Mouse (Mus musculus) ES-E14 (cell line): ENCODE results near the gene Vmn1r58. TPM values are rescaled to one million over a fixed set of nuclear protein-coding genes. Genes with fewer than 3 reads are reported as not detected.
"Not testable (repeated sequence)": the region's sequence is repeated elsewhere in the genome, so short reads cannot be mapped to it uniquely, and the experiment has no call there.

Experiments
- DNase-seq: peaks from one replicate; pipeline ENCODE4 v3.0.0-alpha.2; 2013; ENCODE audit warnings: low read depth, low spot score
- H3K27ac ChIP-seq: 2 replicates; pipeline ENCODE4 v1.5.1; 2012; ENCODE audit warnings: low read depth, mild to moderate bottlenecking, low read length, moderate library complexity, mixed read lengths; ENCODE audit not compliant: poor library complexity, insufficient read depth, severe bottlenecking
- H3K36me3 ChIP-seq: 2 replicates; pipeline ENCODE4 v1.6.1; 2012; ENCODE audit warnings: mild to moderate bottlenecking, low read length, moderate library complexity, mixed read lengths; ENCODE audit not compliant: control insufficient read depth, poor library complexity, insufficient read depth, severe bottlenecking
- H3K4me1 ChIP-seq, 2 experiments: fragments of 150-350 bp in 1 of 2; sonication (generic) in 1 of 2; 2 replicates each; pipeline ENCODE4 v1.6.1; 2012; ENCODE audit warnings: low read length in 2 of 2, mild to moderate bottlenecking in 1 of 2, mixed read lengths in 1 of 2; ENCODE audit not compliant: control insufficient read depth in 2 of 2, insufficient read depth in 2 of 2, poor library complexity in 1 of 2
- H3K4me3 ChIP-seq, 2 experiments: fragments of 150-350 bp in 1 of 2; sonication (generic) in 1 of 2; 2 replicates each; pipeline ENCODE4 v1.5.1; 2012; ENCODE audit warnings: low read length in 2 of 2, low read depth in 1 of 2, mild to moderate bottlenecking in 1 of 2, mixed read lengths in 1 of 2; ENCODE audit not compliant: insufficient read depth in 1 of 2, poor library complexity in 1 of 2, severe bottlenecking in 1 of 2
- H3K9ac ChIP-seq: 2 replicates; pipeline ENCODE4 v1.6.1; 2012; ENCODE audit warnings: low read depth, mild to moderate bottlenecking, low read length, mixed read lengths; ENCODE audit not compliant: poor library complexity, insufficient read depth, severe bottlenecking
- H3K9me3 ChIP-seq: fragments of 150-350 bp; sonication (generic); 2 replicates; pipeline ENCODE4 v1.6.1; 2012; ENCODE audit warnings: low read depth, mild to moderate bottlenecking, low read length; ENCODE audit not compliant: control insufficient read depth, insufficient read depth
- CHD2 ChIP-seq: IDR thresholded peaks from 2 replicates; pipeline ENCODE4 v1.6.1; 2014; ENCODE audit warnings: mild to moderate bottlenecking, low read depth, low read length, inconsistent platforms
- HCFC1 ChIP-seq: IDR thresholded peaks from 2 replicates; pipeline ENCODE4 v1.6.1; 2012; ENCODE audit warnings: low read length, inconsistent platforms, borderline replicate concordance; ENCODE audit not compliant: insufficient read depth
- MAFK ChIP-seq: IDR thresholded peaks from 2 replicates; pipeline ENCODE4 v1.6.1; 2014; ENCODE audit warnings: mild to moderate bottlenecking, low read depth, low read length, inconsistent platforms; ENCODE audit not compliant: insufficient read depth
- ZC3H11A ChIP-seq: IDR thresholded peaks from 2 replicates; pipeline ENCODE4 v1.6.1; 2012; ENCODE audit warnings: low read depth, mild to moderate bottlenecking, inconsistent platforms, low read length, borderline replicate concordance
- ZNF384 ChIP-seq: IDR thresholded peaks from 2 replicates; pipeline ENCODE4 v1.6.1; 2012; ENCODE audit warnings: low read depth, low read length, inconsistent platforms
- in situ Hi-C, 2 experiments: fragments of 600-800 bp; cut with MboI; formaldehyde crosslinking; loops; one replicate each; pipeline ENCODE4 v1.15.1; 2025; ENCODE audit warnings: low sequenced_read_pairs in 2 of 2, inconsistent platforms in 1 of 2; ENCODE audit not compliant: unreplicated experiment in 2 of 2
- total RNA-seq: library from RNA; depleted of rRNA; stranded (reverse); fragments of 300-350 nt; gene quantifications from 2 replicates; pipeline ENCODE4 v1.2.3, GENCODE M21; 2012; rRNA removed

The Vmn1r58 gene
- total RNA-seq: not detected in 2 replicates

DNA sequence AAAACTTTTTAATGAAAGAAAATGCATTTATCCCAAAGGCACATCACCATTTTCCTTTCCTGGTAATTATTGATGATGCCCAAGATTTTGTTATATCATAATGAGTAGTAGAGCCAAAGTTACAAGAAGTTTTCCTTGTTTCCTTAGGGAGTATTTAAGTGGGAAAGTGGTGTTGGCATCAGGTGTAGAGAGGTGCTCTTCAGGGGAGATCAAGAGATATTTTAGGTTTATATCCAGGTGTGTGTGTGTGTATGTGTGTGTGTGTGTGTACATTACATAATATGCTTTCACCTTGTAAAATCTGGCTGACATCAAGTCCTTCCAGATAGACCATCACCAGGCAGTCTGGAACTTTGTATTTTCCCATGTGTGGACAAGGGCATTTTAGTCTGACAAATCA is at the start of gene Vmn1r58:
Gene Vmn1r58 (minus strand): TSS at position 101 of the 400 bp plus-strand sequence.
- H3K9ac ChIP-seq, in situ Hi-C loops, H3K4me3 ChIP-seq, H3K27ac ChIP-seq, H3K9me3 ChIP-seq, H3K4me1 ChIP-seq, DNase-seq, H3K36me3 ChIP-seq: not testable (repeated sequence)

GRCm38 (mm10) chr7:5456674-5457073 is 43.5 kb upstream of the Vmn1r58 start, which contains the start of gene Vmn1r59:
TSS of gene Vmn1r59 (minus strand) at chr7:5456774.
- no peak for DNase-seq
- Histone ChIP-seq H3K9ac (no peak within 1 kb of the TSS), H3K4me1 (no peaks in the 10 kb centered on the region), H3K27ac (no peak within 1 kb of the TSS), H3K4me3 (no peak within 1 kb of the TSS), H3K36me3 (no peaks in the 10 kb centered on the region), H3K9me3 (no peaks in the 10 kb centered on the region)
- in situ Hi-C loops: no loop called here
- TF ChIP-seq ZNF384 (no peak), HCFC1 (no peak), MAFK (no peak), CHD2 (no peak), ZC3H11A (no peak)

DNA sequence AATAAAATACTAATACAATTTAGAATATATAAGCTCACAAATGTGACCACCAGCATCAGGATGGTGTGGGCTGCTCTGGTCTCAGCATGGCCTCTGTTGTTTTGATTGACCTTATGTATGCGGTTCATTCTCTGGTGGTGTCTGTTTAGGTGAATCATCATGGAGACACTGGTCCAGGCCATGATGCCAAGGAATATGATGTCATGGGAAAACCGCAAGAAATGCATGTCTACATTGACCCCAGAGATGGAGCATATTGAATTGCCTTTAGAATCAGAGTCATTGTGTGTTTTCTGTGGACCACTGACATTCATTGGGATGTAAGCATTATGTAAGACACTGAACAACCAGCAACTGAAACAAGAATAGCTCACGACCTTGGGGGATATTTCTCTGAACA is 40.8 kb upstream of the Vmn1r58 start:
- H3K9ac ChIP-seq, in situ Hi-C loops, H3K4me1 ChIP-seq, H3K36me3 ChIP-seq, H3K27ac ChIP-seq, H3K9me3 ChIP-seq, DNase-seq, H3K4me3 ChIP-seq: not testable (repeated sequence)

DNA sequence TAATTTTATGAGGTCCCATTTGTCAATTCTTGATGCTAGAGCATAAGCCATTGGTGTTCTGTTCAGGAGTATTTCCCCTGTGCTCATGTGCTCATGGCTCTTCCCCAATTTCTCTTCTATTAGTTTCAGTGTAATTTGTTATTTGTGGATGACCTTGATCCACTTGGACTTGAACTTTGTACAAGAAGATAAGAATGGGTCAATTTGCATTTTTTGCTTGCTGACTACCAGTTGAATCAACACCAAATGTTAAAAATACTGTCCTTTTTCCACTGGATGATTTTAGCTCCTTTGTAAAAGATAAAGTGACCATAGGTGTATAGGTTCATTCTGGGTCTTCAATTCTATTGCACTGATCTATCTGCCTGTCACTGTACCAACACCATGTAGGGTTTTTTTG is 35.4 kb upstream of the Vmn1r58 start:
- DNase-seq: no peak
- H3K27ac ChIP-seq: no peak overlapping the region
- no peaks in the 10 kb centered on the region for H3K36me3 ChIP-seq
- H3K4me3 ChIP-seq: no peak overlapping the region
- H3K9me3 ChIP-seq: no peaks in the 10 kb centered on the region
- no peaks in the 10 kb centered on the region for H3K4me1 ChIP-seq
- in situ Hi-C loops: no loop called here
- no peak for TF ChIP-seq HCFC1
- no peak for TF ChIP-seq ZC3H11A
- no peak for TF ChIP-seq ZNF384
- no peak for TF ChIP-seq MAFK
- no peak for TF ChIP-seq CHD2
- no peak overlapping the region for H3K9ac ChIP-seq

- no peaks in the 10 kb centered on the region for H3K36me3 ChIP-seq
- H3K9me3 ChIP-seq: no peaks in the 10 kb centered on the region
- in situ Hi-C loops: no loop called here
- no peaks in the 10 kb centered on the region for H3K4me1 ChIP-seq
- TF ChIP-seq HCFC1: no peak
- no peak overlapping the region for H3K9ac ChIP-seq
- no peak overlapping the region for H3K27ac ChIP-seq
- DNase-seq: no peak
- no peak overlapping the region for H3K4me3 ChIP-seq
These were observed 7.0 kb downstream of the Vmn1r58 start for GRCm38 (mm10) chr7:5406201-5406600.
